Mouse (Mus musculus) CH12.LX (cell line): ENCODE measurements at regions not wholly inside any gene's neighbourhood (a gene's known extent, or its start where the extent isn't known, plus 50 kb on each side); places are given as distances from the start of the nearest gene placed in this dataset.

ENCODE experiments used
- DNase-seq: peaks from one replicate; pipeline ENCODE4 v3.0.0-alpha.2; 2013; ENCODE audit errors: extremely low read depth
- H3K27ac ChIP-seq: 2 replicates; pipeline ENCODE4 v1.5.1; 2012; ENCODE audit warnings: low read depth, mild to moderate bottlenecking, control low read depth, moderate library complexity; ENCODE audit not compliant: insufficient read depth
- H3K27me3 ChIP-seq: replicated peaks from 2 replicates; pipeline ENCODE3; 2012; ENCODE audit warnings: inconsistent platforms
- H3K36me3 ChIP-seq, 2 experiments: replicated peaks in 1 of 2; 2 replicates each; pipeline versions ENCODE3 to v1.6.1; 2012; ENCODE audit warnings: inconsistent platforms in 1 of 2, low read length in 1 of 2, mild to moderate bottlenecking in 1 of 2, mixed read lengths in 1 of 2, moderate library complexity in 1 of 2; ENCODE audit not compliant: control insufficient read depth in 1 of 2, insufficient read depth in 1 of 2
- H3K4me1 ChIP-seq, 2 experiments: 2 replicates each; pipeline ENCODE4 v1.6.1; 2012; ENCODE audit warnings: inconsistent platforms in 1 of 2, moderate library complexity in 1 of 2; ENCODE audit not compliant: insufficient read depth in 2 of 2, control insufficient read depth in 1 of 2
- H3K4me2 ChIP-seq: 2 replicates; pipeline ENCODE4 v1.6.1; 2012; ENCODE audit warnings: low read depth, mild to moderate bottlenecking, control low read depth; ENCODE audit not compliant: poor library complexity, insufficient read depth, severe bottlenecking
- H3K4me3 ChIP-seq, 3 experiments: fragments of 150-350 bp in 1 of 3; sonication (generic) in 1 of 3; replicated peaks in 1 of 3; 2 replicates each; pipeline versions ENCODE3 to v1.5.1; 2011 to 2012; ENCODE audit warnings: low read depth in 2 of 3, low read length in 2 of 3, mild to moderate bottlenecking in 2 of 3, moderate library complexity in 2 of 3, control low read depth in 1 of 3, improper control_type of control experiment in 1 of 3, inconsistent platforms in 1 of 3, mixed read lengths in 1 of 3; ENCODE audit not compliant: poor library complexity in 1 of 3
- H3K79me2 ChIP-seq: replicated peaks from 2 replicates; pipeline ENCODE4 v1.6.1; 2012; ENCODE audit warnings: mild to moderate bottlenecking, moderate library complexity; ENCODE audit not compliant: control insufficient read depth, poor library complexity, insufficient read depth, severe bottlenecking; ENCODE audit errors: extremely low read depth
- H3K9ac ChIP-seq: 2 replicates; pipeline ENCODE4 v1.6.1; 2012; ENCODE audit warnings: low read depth, mild to moderate bottlenecking, control low read depth, moderate library complexity; ENCODE audit not compliant: insufficient read depth
- H3K9me3 ChIP-seq: replicated peaks from 2 replicates; pipeline ENCODE3; 2012; ENCODE audit warnings: low read length, inconsistent platforms, mixed read lengths
- BHLHE40 ChIP-seq: IDR thresholded peaks from 2 replicates; pipeline ENCODE4 v1.6.1; 2011; ENCODE audit warnings: mild to moderate bottlenecking, low read depth, low read length, improper control_type of control experiment
- CHD1 ChIP-seq: IDR thresholded peaks from 2 replicates; pipeline ENCODE4 v1.6.1; 2012; ENCODE audit warnings: low read depth, low read length, improper control_type of control experiment, inconsistent platforms
- CHD2 ChIP-seq: IDR thresholded peaks from 2 replicates; pipeline ENCODE4 v1.6.1; 2011; ENCODE audit warnings: low read length, improper control_type of control experiment
- CTCF ChIP-seq, 2 experiments: IDR thresholded peaks in 1 of 2; conservative IDR thresholded peaks in 1 of 2; 2 replicates each; pipeline ENCODE4 v1.5.1; 2011 to 2012; ENCODE audit warnings: low read depth in 2 of 2, low read length in 2 of 2, improper control_type of control experiment in 1 of 2, inconsistent platforms in 1 of 2, mild to moderate bottlenecking in 1 of 2, moderate library complexity in 1 of 2
- E2F4 ChIP-seq: IDR thresholded peaks from 2 replicates; pipeline ENCODE4 v1.6.1; 2011; ENCODE audit warnings: low read depth, low read length, improper control_type of control experiment; ENCODE audit not compliant: insufficient replicate concordance
- ELF1 ChIP-seq: IDR thresholded peaks from 2 replicates; pipeline ENCODE4 v1.6.1; 2014; ENCODE audit warnings: low read depth, mild to moderate bottlenecking, inconsistent platforms, low read length, improper control_type of control experiment
- EP300 ChIP-seq: IDR thresholded peaks from 2 replicates; pipeline ENCODE4 v1.6.1; 2011; ENCODE audit warnings: low read length, improper control_type of control experiment
- ETS1 ChIP-seq: conservative IDR thresholded peaks from 2 replicates; pipeline ENCODE4 v1.6.1; 2012; ENCODE audit warnings: low read depth, mild to moderate bottlenecking, inconsistent platforms, low read length, improper control_type of control experiment, moderate library complexity
- GABPA ChIP-seq: IDR thresholded peaks from 2 replicates; pipeline ENCODE4 v1.6.1; 2012; ENCODE audit warnings: low read depth, low read length, improper control_type of control experiment, inconsistent platforms; ENCODE audit not compliant: insufficient replicate concordance
- HCFC1 ChIP-seq: IDR thresholded peaks from 2 replicates; pipeline ENCODE4 v1.6.1; 2012; ENCODE audit warnings: low read depth, mild to moderate bottlenecking, inconsistent platforms, low read length, improper control_type of control experiment
- IRF4 ChIP-seq: IDR thresholded peaks from 2 replicates; pipeline ENCODE4 v1.6.1; 2014; ENCODE audit warnings: low read depth, mild to moderate bottlenecking, inconsistent platforms, low read length, improper control_type of control experiment
- JUN ChIP-seq: IDR thresholded peaks from 2 replicates; pipeline ENCODE4 v1.6.1; 2011; ENCODE audit warnings: low read depth, mild to moderate bottlenecking, low read length, improper control_type of control experiment, moderate library complexity; ENCODE audit not compliant: insufficient read depth
- JUND ChIP-seq: conservative IDR thresholded peaks from 2 replicates; pipeline ENCODE4 v1.6.1; 2011; ENCODE audit warnings: low read depth, low read length, improper control_type of control experiment
- KAT2A ChIP-seq: IDR thresholded peaks from 2 replicates; pipeline ENCODE4 v1.6.1; 2012; ENCODE audit warnings: low read length, improper control_type of control experiment, inconsistent platforms; ENCODE audit not compliant: insufficient replicate concordance
- MAFK ChIP-seq: IDR thresholded peaks from 2 replicates; pipeline ENCODE4 v1.6.1; 2011; ENCODE audit warnings: low read length, improper control_type of control experiment; ENCODE audit not compliant: insufficient replicate concordance
- MAX ChIP-seq: IDR thresholded peaks from 2 replicates; pipeline ENCODE4 v1.6.1; 2011; ENCODE audit warnings: low read length, improper control_type of control experiment
- MAZ ChIP-seq: IDR thresholded peaks from 2 replicates; pipeline ENCODE4 v1.6.1; 2012; ENCODE audit warnings: low read depth, mild to moderate bottlenecking, inconsistent platforms, low read length, improper control_type of control experiment, moderate library complexity
- MEF2A ChIP-seq: IDR thresholded peaks from 2 replicates; pipeline ENCODE4 v1.6.1; 2014; ENCODE audit warnings: low read depth, mild to moderate bottlenecking, inconsistent platforms, low read length, improper control_type of control experiment, borderline replicate concordance
- MXI1 ChIP-seq: IDR thresholded peaks from 2 replicates; pipeline ENCODE4 v1.6.1; 2011; ENCODE audit warnings: mild to moderate bottlenecking, low read depth, low read length, improper control_type of control experiment
- MYC ChIP-seq: IDR thresholded peaks from 2 replicates; pipeline ENCODE4 v1.6.1; 2011; ENCODE audit warnings: low read depth, mild to moderate bottlenecking, improper control_type of control experiment, low read length
- NELFE ChIP-seq: IDR thresholded peaks from 2 replicates; pipeline ENCODE4 v1.6.1; 2011; ENCODE audit warnings: low read depth, low read length, improper control_type of control experiment
- NRF1 ChIP-seq: IDR thresholded peaks from 2 replicates; pipeline ENCODE4 v1.6.1; 2014; ENCODE audit warnings: low read depth, mild to moderate bottlenecking, inconsistent platforms, low read length, improper control_type of control experiment, moderate library complexity
- PAX5 ChIP-seq: IDR thresholded peaks from 2 replicates; pipeline ENCODE4 v1.6.1; 2012; ENCODE audit warnings: low read length, inconsistent platforms, mixed read lengths
- POLR2A ChIP-seq: IDR thresholded peaks from 2 replicates; pipeline ENCODE4 v1.6.1; 2011; ENCODE audit warnings: low read depth, mild to moderate bottlenecking, improper control_type of control experiment, low read length
- POLR2AphosphoS2 ChIP-seq: IDR thresholded peaks from 2 replicates; pipeline ENCODE4 v1.6.1; 2011; ENCODE audit warnings: low read depth, low read length, improper control_type of control experiment
- RAD21 ChIP-seq: IDR thresholded peaks from 2 replicates; pipeline ENCODE4 v1.6.1; 2011; ENCODE audit warnings: low read depth, mild to moderate bottlenecking, low read length, improper control_type of control experiment, moderate library complexity
- RCOR1 ChIP-seq: conservative IDR thresholded peaks from 2 replicates; pipeline ENCODE4 v1.6.1; 2012; ENCODE audit warnings: low read depth, mild to moderate bottlenecking, inconsistent platforms, low read length, improper control_type of control experiment
- SIN3A ChIP-seq: IDR thresholded peaks from 2 replicates; pipeline ENCODE4 v1.6.1; 2012; ENCODE audit warnings: low read length, improper control_type of control experiment, inconsistent platforms
- SMC3 ChIP-seq: IDR thresholded peaks from 2 replicates; pipeline ENCODE4 v1.6.1; 2011; ENCODE audit warnings: low read depth, low read length, improper control_type of control experiment
- TBP ChIP-seq: conservative IDR thresholded peaks from 2 replicates; pipeline ENCODE4 v1.6.1; 2011; ENCODE audit warnings: low read depth, low read length, improper control_type of control experiment
- TCF12 ChIP-seq: IDR thresholded peaks from 2 replicates; pipeline ENCODE4 v1.6.1; 2014; ENCODE audit warnings: low read depth, mild to moderate bottlenecking, inconsistent platforms, low read length, improper control_type of control experiment
- UBTF ChIP-seq: IDR thresholded peaks from 2 replicates; pipeline ENCODE4 v1.6.1; 2012; ENCODE audit warnings: low read depth, mild to moderate bottlenecking, inconsistent platforms, low read length, improper control_type of control experiment, moderate library complexity
- USF1 ChIP-seq: IDR thresholded peaks from 2 replicates; pipeline ENCODE4 v1.6.1; 2014; ENCODE audit warnings: low read depth, mild to moderate bottlenecking, inconsistent platforms, low read length, improper control_type of control experiment
- USF2 ChIP-seq: conservative IDR thresholded peaks from 2 replicates; pipeline ENCODE4 v1.6.1; 2011; ENCODE audit warnings: low read depth, low read length, improper control_type of control experiment
- ZC3H11A ChIP-seq: IDR thresholded peaks from 2 replicates; pipeline ENCODE4 v1.6.1; 2012; ENCODE audit warnings: low read depth, mild to moderate bottlenecking, inconsistent platforms, low read length, improper control_type of control experiment
- ZKSCAN1 ChIP-seq: IDR thresholded peaks from 2 replicates; pipeline ENCODE4 v1.6.1; 2012; ENCODE audit warnings: low read depth, inconsistent platforms, low read length, improper control_type of control experiment, borderline replicate concordance
- ZMIZ1 ChIP-seq: IDR thresholded peaks from 2 replicates; pipeline ENCODE4 v1.6.1; 2012; ENCODE audit warnings: low read depth, mild to moderate bottlenecking, inconsistent platforms, low read length, improper control_type of control experiment
- ZNF384 ChIP-seq: IDR thresholded peaks from 2 replicates; pipeline ENCODE4 v1.6.1; 2012; ENCODE audit warnings: low read depth, low read length, improper control_type of control experiment, inconsistent platforms
- dilution Hi-C: fragments of 300-500 bp; cut with MboI; formaldehyde crosslinking; loops from 2 replicates; pipeline ENCODE4 v1.14.3; 2020; ENCODE audit warnings: low sequenced_read_pairs; ENCODE audit not compliant: extremely low pct_unique_long_range_greater_than_20kb, extremely low pct_ligation_motif_present
- in situ Hi-C: fragments of 300-500 bp; cut with MboI; formaldehyde crosslinking; loops from 3 replicates; pipeline ENCODE4 v1.14.3; 2019; ENCODE audit warnings: low sequenced_read_pairs, low pct_ligation_motif_present, low pct_unique_long_range_greater_than_20kb, mixed read lengths

DNA sequence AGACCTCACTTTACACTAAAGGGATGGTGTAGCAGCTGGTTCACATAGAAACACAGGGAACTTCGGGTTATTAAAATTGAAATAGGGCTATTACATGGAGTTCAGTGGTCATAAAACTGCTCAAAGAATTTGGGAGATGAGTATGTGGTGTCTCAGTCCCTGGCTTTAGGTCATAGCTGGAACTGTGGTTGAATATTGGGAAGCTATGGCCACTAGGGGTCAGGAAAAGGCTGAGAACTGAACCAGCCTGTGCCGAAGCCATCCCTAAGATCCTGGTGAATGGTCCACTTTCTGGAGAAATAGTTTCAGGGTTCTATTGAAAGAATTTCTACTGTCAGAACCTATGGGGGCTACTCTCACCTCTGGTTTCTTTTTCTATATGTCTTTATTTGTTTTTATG, 229.0 kb downstream of the Ankrd50 start:
- H3K27me3 ChIP-seq = no peaks in the 10 kb centered on the region
- in situ Hi-C loops (loop anchor here (10.0 kb wide), 1 partner anchor 599 kb away; no protein-coding TSS in a partner anchor), dilution Hi-C loops (no loop called here)
- no peaks in the 10 kb centered on the region for H3K36me3 ChIP-seq
- peaks cover 2% of the 10 kb centered on the region for H3K9me3 ChIP-seq
- H3K9ac ChIP-seq = no peak overlapping the region
- H3K27ac ChIP-seq = no peak overlapping the region
- H3K4me1 ChIP-seq = peaks cover 10 to 38% of the 10 kb centered on the region in 2 experiments
- no peak overlapping the region for H3K4me3 ChIP-seq
- no peak overlapping the region for H3K4me2 ChIP-seq
- DNase-seq = peak; percentile 34
- TF ChIP-seq IRF4 = peak; percentile 27; the same call in 1 of the 2 replicates
- TF ChIP-seq MXI1 = no peak
- TF ChIP-seq MAZ = no peak
- peak; percentile 92 for TF ChIP-seq RAD21
- TF ChIP-seq ZMIZ1 = no peak
- no peak for TF ChIP-seq JUND
- TF ChIP-seq GABPA = no peak
- no peak for TF ChIP-seq EP300
- no peak for TF ChIP-seq ETS1
- no peak for TF ChIP-seq ZKSCAN1
- TF ChIP-seq MAFK = no peak
- TF ChIP-seq RCOR1 = no peak
- TF ChIP-seq ZC3H11A = peak; percentile 74
- no peak for TF ChIP-seq SIN3A
- no peak for TF ChIP-seq ZNF384
- no peak for TF ChIP-seq JUN
- no peak for TF ChIP-seq CHD2
- no peak for TF ChIP-seq UBTF
- no peak for TF ChIP-seq CHD1
- no peak for TF ChIP-seq USF1
- 0 out of 2 replicates have a peak, but pooled peaks have one; percentile 10 for TF ChIP-seq ELF1
- TF ChIP-seq NELFE = 0 out of 2 replicates have a peak, but pooled peaks have one; percentile 38
- no peak for TF ChIP-seq POLR2A
- no peak for TF ChIP-seq USF2
- TF ChIP-seq MAX = no peak
- TF ChIP-seq KAT2A = no peak
- no peak for TF ChIP-seq PAX5
- no peak for TF ChIP-seq TBP
- no peak for TF ChIP-seq E2F4
- peak; percentile 84 for TF ChIP-seq SMC3
- TF ChIP-seq MEF2A = 0 out of 2 replicates have a peak, but pooled peaks have one; percentile 14
- peak; percentile 43 to 83; a peak in 3 of 4 replicates for TF ChIP-seq CTCF (conservative IDR thresholded peaks at IDR 0.05 in 1 of 2, IDR thresholded peaks at IDR 0.05 in 1 of 2; ENCODE audit: low read depth in 2 of 2, low read length in 2 of 2)
- no peak for TF ChIP-seq BHLHE40
- no peak for TF ChIP-seq HCFC1
- no peak for TF ChIP-seq TCF12
- no peak for TF ChIP-seq POLR2AphosphoS2
- no peak for TF ChIP-seq MYC
- TF ChIP-seq NRF1 = no peak
- no peaks in the 10 kb centered on the region for H3K79me2 ChIP-seq
